Comparison of ENCODE assay signal across 22 mouse cellular contexts in genomic region chr9:120319099-120319498, GRCm38 (mm10). TPM values are rescaled to one million over a fixed set of nuclear protein-coding genes. Genes with fewer than 3 reads are reported as not detected.
DNase-seq lines count a peak whose midpoint lies in the region; ATAC-seq and TF ChIP-seq lines count a peak whose summit lies in the region.
"Had no signal": no experiment of that assay in that cellular context is flagged by ENCODE, and none has a peak within 500 bp of the region (broad histone marks: within the 10 kb centered on the region; RNA-seq: fewer than 3 reads in every experiment).

No protein-coding gene starts in this region.

- no peak overlapping the region for H3K4me3 ChIP-seq in midbrain, embryonic 11.5 days (ENCODE audit: low read depth, low read length)
- no peak overlapping the region for H3K4me3 ChIP-seq in midbrain, embryonic 13.5 days (replicated peaks)
- no peak overlapping the region for H3K4me3 ChIP-seq in C2C12 (ENCODE audit: insufficient read depth, poor library complexity, severe bottlenecking)
- H3K4me3 ChIP-seq in myocyte: no peak overlapping the region
- no peak overlapping the region for H3K4me3 ChIP-seq in forebrain, postnatal 0 days (ENCODE audit: low read depth, low read length)
- H3K4me3 ChIP-seq: embryonic facial prominence, embryonic 10.5 days; forebrain, embryonic 13.5 days; heart, adult 2 months; heart, embryonic 15.5 days; hindbrain, embryonic 13.5 days had no signal

- peak; percentile 57 for DNase-seq in midbrain, embryonic 11.5 days (ENCODE audit: low spot score, missing footprints)
- DNase-seq in R1 (ENCODE audit: low read depth, low spot score): peak; percentile 44
- DNase-seq in forebrain, postnatal 0 days: no peak
- DNase-seq: adrenal gland, postnatal 14 days; cerebellum, adult 18-20 months; cerebellum, adult 9-11 months; cerebellum, postnatal 36 days; gastrocnemius, postnatal 10 days; heart, adult 2 months; heart, postnatal 14 days had no signal

- H3K27ac ChIP-seq in midbrain, embryonic 11.5 days (ENCODE audit: low read depth, low read length): no peak overlapping the region
- H3K27ac ChIP-seq in midbrain, embryonic 13.5 days: no peak overlapping the region
- H3K27ac ChIP-seq in forebrain, postnatal 0 days (ENCODE audit: low read depth, low read length): no peak overlapping the region
- H3K27ac ChIP-seq: embryonic facial prominence, embryonic 10.5 days; forebrain, embryonic 13.5 days; heart, adult 2 months; heart, embryonic 15.5 days; hindbrain, embryonic 13.5 days; hindbrain, postnatal 0 days had no signal

- H3K4me2 ChIP-seq in midbrain, embryonic 11.5 days: no peak overlapping the region
- no peak overlapping the region for H3K4me2 ChIP-seq in midbrain, embryonic 13.5 days (replicated peaks)
- no peak overlapping the region for H3K4me2 ChIP-seq in myocyte (ENCODE audit: low read depth)
- H3K4me2 ChIP-seq in forebrain, postnatal 0 days (ENCODE audit: low read depth): no peak overlapping the region
- H3K4me2 ChIP-seq: forebrain, embryonic 13.5 days; heart, embryonic 11.5 days; heart, embryonic 15.5 days; hindbrain, embryonic 13.5 days had no signal

- H3K27me3 ChIP-seq in midbrain, embryonic 11.5 days (ENCODE audit: control insufficient read depth, insufficient read depth, low read length): no peaks in the 10 kb centered on the region
- no peaks in the 10 kb centered on the region for H3K27me3 ChIP-seq in midbrain, embryonic 13.5 days
- H3K27me3 ChIP-seq in C2C12 (ENCODE audit: control insufficient read depth, insufficient read depth, insufficient read length): peaks cover 9% of the 10 kb centered on the region
- no peaks in the 10 kb centered on the region for H3K27me3 ChIP-seq in myocyte (ENCODE audit: control insufficient read depth, insufficient read depth, insufficient read length)
- no peaks in the 10 kb centered on the region for H3K27me3 ChIP-seq in forebrain, postnatal 0 days (ENCODE audit: insufficient read depth, low read length)
- H3K27me3 ChIP-seq: forebrain, embryonic 13.5 days; hindbrain, embryonic 13.5 days had no signal

- no peak for TF ChIP-seq CTCF in C2C12 (IDR thresholded peaks at IDR 0.05; ENCODE audit: control insufficient read depth, insufficient read depth, insufficient read length)
- TF ChIP-seq CTCF in forebrain, postnatal 0 days (IDR thresholded peaks at IDR 0.05; ENCODE audit: low read depth): no peak

- H3K4me1 ChIP-seq in midbrain, embryonic 11.5 days (ENCODE audit: control insufficient read depth, insufficient read depth, low read length): no peaks in the 10 kb centered on the region
- H3K4me1 ChIP-seq in midbrain, embryonic 13.5 days (replicated peaks): no peaks in the 10 kb centered on the region
- H3K4me1 ChIP-seq in forebrain, postnatal 0 days (ENCODE audit: insufficient read depth): no peaks in the 10 kb centered on the region
- H3K4me1 ChIP-seq: embryonic facial prominence, embryonic 10.5 days; heart, embryonic 15.5 days had no signal

- TF ChIP-seq POLR2A in myocyte (IDR thresholded peaks at IDR 0.05; ENCODE audit: insufficient read length, low read depth): no peak

- no peak overlapping the region for H3K9ac ChIP-seq in midbrain, embryonic 11.5 days (ENCODE audit: low read length)
- no peak overlapping the region for H3K9ac ChIP-seq in midbrain, embryonic 13.5 days (replicated peaks)
- no peak overlapping the region for H3K9ac ChIP-seq in forebrain, postnatal 0 days
- H3K9ac ChIP-seq: forebrain, embryonic 13.5 days; heart, embryonic 15.5 days; hindbrain, embryonic 13.5 days had no signal

- H3K79me2 ChIP-seq in C2C12 (ENCODE audit: control insufficient read depth, insufficient read depth) (no peaks in the 10 kb centered on the region), myocyte (ENCODE audit: control insufficient read depth, insufficient read depth) (no peaks in the 10 kb centered on the region)

- no peaks in the 10 kb centered on the region for H3K36me3 ChIP-seq in midbrain, embryonic 11.5 days (ENCODE audit: control insufficient read depth, insufficient read depth, low read length)
- H3K36me3 ChIP-seq in midbrain, embryonic 13.5 days: no peaks in the 10 kb centered on the region
- H3K36me3 ChIP-seq in C2C12 (ENCODE audit: control insufficient read depth, insufficient read depth): no peaks in the 10 kb centered on the region
- H3K36me3 ChIP-seq in myocyte (ENCODE audit: control insufficient read depth, insufficient read depth): no peaks in the 10 kb centered on the region
- no peaks in the 10 kb centered on the region for H3K36me3 ChIP-seq in forebrain, postnatal 0 days (ENCODE audit: insufficient read depth)
- H3K36me3 ChIP-seq: embryonic facial prominence, embryonic 10.5 days; G1E; heart, embryonic 15.5 days; hindbrain, embryonic 13.5 days had no signal

- ATAC-seq in midbrain, embryonic 11.5 days (ENCODE audit: low FRiP score): no peak
- no peak for ATAC-seq in midbrain, embryonic 13.5 days
- no peak for ATAC-seq in forebrain, postnatal 0 days
- ATAC-seq: activated CD4-positive, CD25-positive, alpha-beta regulatory T cell, adult 4 months; forebrain, embryonic 13.5 days; hindbrain, postnatal 0 days had no signal

- no peaks in the 10 kb centered on the region for H3K79me3 ChIP-seq in C2C12 (ENCODE audit: low read depth)

- 85% methylated on average over 9 of the region's 9 CpGs for WGBS in midbrain, embryonic 11.5 days
- WGBS in midbrain, embryonic 13.5 days: 84% methylated on average over 9 of the region's 9 CpGs
- 77% methylated on average over 9 of the region's 9 CpGs for whole genome bisulfite sequencing in forebrain, postnatal 0 days

- no peaks in the 10 kb centered on the region for H3K9me3 ChIP-seq in midbrain, embryonic 11.5 days (ENCODE audit: control insufficient read depth, low read length)
- H3K9me3 ChIP-seq in midbrain, embryonic 13.5 days: no peaks in the 10 kb centered on the region
- no peaks in the 10 kb centered on the region for H3K9me3 ChIP-seq in forebrain, postnatal 0 days (ENCODE audit: low read length)
- H3K9me3 ChIP-seq: forebrain, embryonic 13.5 days; G1E; heart, embryonic 15.5 days had no signal

- no peak overlapping the region for H3ac ChIP-seq in C2C12 (ENCODE audit: control insufficient read depth, insufficient read length, low read depth)
- no peak overlapping the region for H3ac ChIP-seq in myocyte (ENCODE audit: control insufficient read depth, insufficient read length)

TF ChIP-seq in C2C12, 6 proteins besides CTCF, POLR2A, EP300 and RAD21:
- peak; percentile 6 for TF ChIP-seq MYOD1 (IDR thresholded peaks at IDR 0.05; ENCODE audit: control insufficient read depth, insufficient read length, low read depth)
- TF ChIP-seq MAX (IDR thresholded peaks at IDR 0.05): no peak
- peak; percentile 80 for TF ChIP-seq USF1 (IDR thresholded peaks at IDR 0.05; ENCODE audit: low read depth)
- no peak for TF ChIP-seq CEBPB (IDR thresholded peaks at IDR 0.05; ENCODE audit: low read depth)
- TF ChIP-seq FOSL1 (IDR thresholded peaks at IDR 0.05; ENCODE audit: insufficient read depth, low read length, poor library complexity, severe bottlenecking): no peak

TF ChIP-seq in myocyte, 11 proteins besides CTCF, POLR2A, EP300 and RAD21:
- TF ChIP-seq REST (IDR thresholded peaks at IDR 0.05; ENCODE audit: insufficient read depth, insufficient read length) (no peak), MYOD1 (IDR thresholded peaks at IDR 0.05; ENCODE audit: control insufficient read depth in 1 of 3, insufficient read length in 2 of 3, low read depth in 2 of 3) (no peak), MAX (IDR thresholded peaks at IDR 0.05; ENCODE audit: low read depth) (no peak), MYOG (IDR thresholded peaks at IDR 0.05; ENCODE audit: control insufficient read depth in 1 of 3, insufficient read depth in 1 of 3, insufficient read length in 2 of 3, low read depth in 2 of 3) (no peak), USF1 (IDR thresholded peaks at IDR 0.05; ENCODE audit: low read depth) (peak; percentile 37), CEBPB (IDR thresholded peaks at IDR 0.05; ENCODE audit: insufficient read depth, poor library complexity, severe bottlenecking) (no peak), TCF3 (IDR thresholded peaks at IDR 0.05; ENCODE audit: insufficient read length, low read depth) (no peak), TCF12 (IDR thresholded peaks at IDR 0.05; ENCODE audit: insufficient read depth, poor library complexity, severe bottlenecking) (no peak)
TF ChIP-seq in myocyte: peak in this region for 1.

RNA-seq across cellular contexts. Expression of gene Myrip, which starts 17.8 kb away (rescaled TPM):
- polyA plus RNA-seq in midbrain, embryonic 11.5 days (2014; fragmentation: Nextera tagmentation; extraction: Ambion mirVana): 0.94 and 1.6 TPM in 2 replicates
- polyA plus RNA-seq in midbrain, embryonic 13.5 days (2015; fragmentation: Nextera tagmentation; extraction: Ambion mirVana): 2.5 and 4.1 TPM in 2 replicates
- polyA plus RNA-seq in C2C12 (2012; fragmentation: generic; extraction: Trizol): not detected
- polyA plus RNA-seq in myocyte (2012; fragmentation: generic; extraction: Trizol): 0.17 TPM
- 9.0 and 12.4 TPM in 2 replicates for total RNA-seq in forebrain, postnatal 0 days (2014; rRNA removed)
- 1.7 and 3.0 TPM in 2 replicates for polyA plus RNA-seq in forebrain, postnatal 0 days (2015; fragmentation: Nextera tagmentation; extraction: Ambion mirVana)
- total RNA-seq: hematopoietic stem cell, adult 5-6 weeks had no signal
- polyA plus RNA-seq: activated CD4-positive, CD25-positive, alpha-beta regulatory T cell, adult 4 months; G1E had no signal
